Mouse (Mus musculus) cerebellum, adult 9-10 months (tissue): ENCODE results near the gene Enox2.
"Not testable (repeated sequence)": the region's sequence is repeated elsewhere in the genome, so short reads cannot be mapped to it uniquely, and the experiment has no call there.

Source experiments
- DNase-seq: peaks from one replicate; pipeline ENCODE4 v3.0.0; 2022

Gene Enox2

GRCm38 (mm10) chrX:49287700-49288563, at the start of gene Enox2:
TSS of gene Enox2 (minus strand) at chrX:49288259.
- peak; percentile 92 for DNase-seq

- peak; percentile 5 for DNase-seq
Measured at GRCm38 (mm10) chrX:49309496-49309895, 21.4 kb upstream of the Enox2 start.

DNA sequence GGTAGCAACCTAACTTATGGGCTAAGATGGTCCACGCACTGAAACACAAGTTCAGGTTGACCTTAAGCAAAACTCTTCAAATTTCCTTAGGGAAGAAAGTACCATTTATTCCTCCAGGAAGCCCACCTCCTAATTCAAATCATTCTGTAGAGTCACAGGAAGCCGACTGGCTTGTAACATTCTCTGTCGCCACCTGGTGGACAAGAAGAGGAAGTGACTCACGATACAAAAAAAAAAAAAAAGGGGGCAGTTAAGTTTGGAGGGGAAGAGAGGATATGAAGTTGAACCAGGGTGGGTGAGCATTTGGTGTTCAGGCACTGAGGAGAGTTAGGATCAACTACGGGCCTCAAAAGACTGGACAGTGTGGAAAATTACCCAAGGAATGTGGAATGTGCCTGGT, 18.6 kb upstream of the Enox2 start:
- no peak for DNase-seq

GRCm38 (mm10) chrX:49279918-49280586, 8.0 kb downstream of the Enox2 start:
- no peak for DNase-seq

DNA sequence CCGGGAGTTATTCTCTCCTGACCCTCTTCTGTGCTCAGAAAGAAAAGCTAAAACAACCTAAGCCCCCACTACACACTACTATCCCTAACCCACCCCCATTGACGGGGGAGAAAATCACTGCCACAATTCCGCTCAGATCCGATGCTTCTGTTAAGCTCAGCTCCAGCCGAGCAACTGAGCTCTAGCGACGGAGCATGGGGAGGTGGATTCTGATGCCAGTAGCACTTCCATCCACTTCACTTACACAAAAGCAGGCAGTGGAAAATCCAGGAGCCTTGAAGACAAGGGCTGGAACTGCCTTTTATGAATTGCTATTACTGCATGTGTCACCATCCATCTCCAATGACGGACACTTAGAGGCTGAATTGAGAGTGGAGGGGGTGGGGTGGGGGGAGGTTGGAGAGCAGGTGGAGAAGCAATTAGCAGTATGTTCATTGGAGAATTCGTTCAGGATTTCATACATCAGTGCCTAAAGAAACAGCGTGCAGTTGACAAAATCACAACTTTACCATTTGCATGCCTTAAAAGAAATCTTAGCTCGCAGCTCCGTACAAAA, 14.5 kb downstream of the Enox2 start:
- DNase-seq = peak; percentile 36

- DNase-seq = no peak
Measured at GRCm38 (mm10) chrX:49250816-49251215, 37.2 kb downstream of the Enox2 start.

- DNase-seq = no peak
Measured at GRCm38 (mm10) chrX:49225792-49226426, 62.1 kb downstream of the Enox2 start.

DNA sequence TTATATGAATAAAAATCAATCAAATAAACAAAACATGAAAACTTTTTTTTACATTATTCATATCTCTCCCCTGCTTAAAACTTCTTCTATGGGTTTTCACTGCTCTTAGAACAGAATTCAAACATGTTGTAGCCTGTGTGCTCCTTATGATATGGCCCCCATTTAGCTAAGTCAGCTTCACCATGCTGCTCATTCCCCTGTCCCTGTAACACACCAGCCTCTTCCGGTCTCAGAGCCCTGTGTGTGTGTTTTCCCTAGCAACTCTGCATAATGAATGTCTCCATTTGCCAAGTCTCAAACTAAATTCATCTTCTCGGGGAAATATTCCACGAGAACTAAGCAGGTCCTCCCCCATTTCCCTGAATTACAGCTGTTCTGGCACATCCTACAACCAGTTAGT, 71.6 kb downstream of the Enox2 start:
- no peak for DNase-seq

DNA sequence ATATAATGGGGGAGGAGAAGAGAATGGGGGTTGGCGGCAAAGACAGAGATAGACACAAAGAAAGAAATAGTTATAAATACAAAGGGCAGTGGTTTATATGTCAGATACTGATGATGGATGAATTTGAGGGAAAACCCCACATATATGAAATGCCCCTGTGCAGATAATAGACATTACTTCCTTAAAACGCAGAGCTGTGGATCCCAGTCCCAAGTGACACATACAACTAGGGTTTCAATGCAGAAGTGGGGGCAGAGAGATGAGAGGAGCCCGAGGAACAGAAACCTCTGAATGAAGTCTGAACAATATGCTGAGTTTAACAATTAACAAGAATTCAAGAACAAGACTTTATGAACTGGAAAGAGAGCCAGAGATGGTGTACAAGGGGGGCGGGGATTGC, 91.7 kb downstream of the Enox2 start:
- no peak for DNase-seq

- no peak for DNase-seq
Measured at GRCm38 (mm10) chrX:49181136-49181535, 106.9 kb downstream of the Enox2 start.

DNA sequence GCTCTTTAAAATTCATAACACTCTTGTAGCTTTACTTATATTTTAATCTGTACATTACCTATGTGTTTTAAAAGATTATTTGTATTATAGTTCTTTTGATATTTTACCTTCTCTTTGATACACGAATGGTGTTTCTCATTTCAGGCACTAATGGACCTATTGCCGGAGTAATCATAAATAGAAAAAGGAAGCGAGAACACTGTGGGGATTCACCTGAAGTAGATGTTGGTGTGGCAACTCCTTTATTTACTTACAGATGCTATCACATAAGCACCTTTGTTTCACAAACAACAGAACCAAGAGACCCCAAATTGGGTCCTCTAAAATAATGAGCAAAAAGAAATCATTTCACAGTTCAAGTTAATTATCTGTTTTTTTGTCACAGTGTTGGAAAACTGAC, 109.4 kb downstream of the Enox2 start:
- no peak for DNase-seq

DNA sequence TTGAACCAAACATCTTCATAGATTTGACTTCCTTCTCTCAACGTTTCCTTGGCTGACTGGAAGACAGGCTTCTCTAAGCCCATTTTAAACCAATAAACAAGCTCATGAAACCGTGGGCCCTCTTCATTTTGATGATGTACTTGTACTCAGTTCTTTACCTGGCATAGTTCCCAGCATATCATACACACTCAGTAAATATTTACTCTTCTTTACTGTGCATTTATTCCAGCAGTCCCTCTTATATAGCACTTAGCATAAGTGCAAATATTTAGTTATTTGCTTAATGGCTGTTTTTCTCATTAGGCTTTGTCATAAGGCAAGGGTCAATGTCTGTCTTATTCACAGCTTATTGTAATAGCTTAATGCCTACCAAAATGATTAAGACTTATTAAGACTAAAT, 133.8 kb downstream of the Enox2 start:
- no peak for DNase-seq

DNA sequence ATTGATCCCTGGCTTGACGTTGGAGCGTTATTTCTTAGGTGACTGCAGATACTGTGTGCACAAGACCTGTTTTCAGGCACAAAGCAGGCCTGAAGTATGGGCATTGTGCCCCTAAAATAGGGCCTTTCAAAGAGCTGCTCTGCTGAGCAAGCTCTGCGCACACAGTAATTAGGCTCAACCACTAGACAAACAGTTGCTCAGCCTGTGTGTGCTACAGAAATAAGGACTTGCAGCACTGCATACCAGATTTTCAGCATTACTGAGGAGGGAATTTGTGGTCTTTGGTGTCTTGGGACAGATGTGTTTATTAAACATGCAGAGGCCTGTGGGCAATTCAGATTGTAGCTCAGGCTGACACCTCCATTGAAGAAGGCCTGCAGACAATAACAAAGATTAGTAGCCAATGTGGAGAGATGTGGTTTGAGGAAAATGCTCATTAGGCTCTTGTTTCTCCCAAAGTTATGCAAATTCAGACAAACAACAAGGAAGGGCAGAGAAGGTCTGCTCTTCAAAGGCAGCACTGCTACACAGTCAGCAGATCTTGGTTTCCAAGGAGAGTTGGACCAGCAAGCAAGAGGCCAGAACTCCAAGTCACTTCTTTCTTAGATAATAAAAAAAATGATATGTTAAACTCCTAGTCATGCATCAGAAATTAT, 163.2 kb downstream of the Enox2 start:
- DNase-seq = no peak

- no peak for DNase-seq
Measured at GRCm38 (mm10) chrX:49116465-49116864, 171.6 kb downstream of the Enox2 start.

DNA sequence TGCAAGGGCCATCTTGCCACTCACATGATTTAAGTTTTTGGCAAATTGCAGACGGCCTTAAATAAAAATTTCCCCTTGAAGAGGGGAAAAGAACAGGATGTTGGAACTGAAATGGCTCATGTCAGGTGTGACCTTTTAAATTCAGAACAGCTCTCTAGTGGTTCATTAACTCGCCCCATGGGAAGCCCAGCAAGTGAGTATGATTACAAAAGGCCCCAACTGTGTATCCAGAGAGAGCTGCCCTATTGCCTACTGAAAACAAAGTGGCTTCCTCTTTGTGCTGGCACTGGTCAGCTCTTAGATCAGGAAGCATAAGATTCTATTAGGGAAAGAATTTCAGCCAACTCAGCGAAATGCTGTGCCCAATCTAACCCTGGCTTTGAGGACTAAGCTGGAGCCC, 175.6 kb downstream of the Enox2 start:
- DNase-seq = peak; percentile 28

DNA sequence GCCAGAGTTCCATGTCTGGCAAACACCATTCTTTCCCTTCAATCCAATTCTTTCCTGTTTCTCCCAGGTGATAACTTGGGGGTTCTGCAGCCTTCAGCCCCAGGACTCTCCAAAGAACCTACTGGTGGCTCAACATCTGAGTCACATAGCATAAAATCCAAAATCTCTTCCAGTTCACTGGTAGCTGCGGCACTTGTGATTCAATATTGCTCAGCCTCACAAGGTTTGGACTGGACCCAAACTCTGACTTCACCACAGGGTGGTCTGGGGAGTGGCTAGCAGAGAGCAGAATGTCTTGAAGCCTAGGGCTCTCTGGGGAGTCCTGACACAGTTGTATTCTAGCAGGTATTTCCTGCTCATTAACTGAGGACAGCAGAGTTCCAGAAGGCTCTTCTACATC, 187.5 kb downstream of the Enox2 start:
- not testable (repeated sequence) for DNase-seq

GRCm38 (mm10) chrX:49096249-49096648, 191.8 kb downstream of the Enox2 start:
- DNase-seq = no peak

DNA sequence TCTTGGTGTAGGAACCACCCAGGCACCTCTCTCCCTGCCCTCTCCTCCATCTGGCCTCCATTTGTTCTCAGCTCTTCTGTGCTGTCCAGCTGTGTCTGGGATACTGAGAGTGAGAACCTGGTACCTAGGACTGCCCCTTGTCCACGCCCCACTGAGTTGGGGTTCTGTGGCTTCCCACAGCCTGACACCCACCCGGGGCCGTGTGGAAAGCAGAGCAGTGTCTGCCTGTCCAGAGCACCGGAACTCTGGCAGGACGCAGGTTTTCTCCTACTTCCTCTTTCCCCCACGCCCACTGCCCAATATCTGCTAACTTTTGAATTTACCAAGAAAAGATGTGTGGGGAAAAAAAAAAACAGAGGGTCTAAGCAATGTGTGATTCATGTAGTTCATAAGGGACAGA, 213.0 kb downstream of the Enox2 start:
- DNase-seq = no peak

GRCm38 (mm10) chrX:49073563-49073962, 214.5 kb downstream of the Enox2 start:
- DNase-seq = no peak

DNA sequence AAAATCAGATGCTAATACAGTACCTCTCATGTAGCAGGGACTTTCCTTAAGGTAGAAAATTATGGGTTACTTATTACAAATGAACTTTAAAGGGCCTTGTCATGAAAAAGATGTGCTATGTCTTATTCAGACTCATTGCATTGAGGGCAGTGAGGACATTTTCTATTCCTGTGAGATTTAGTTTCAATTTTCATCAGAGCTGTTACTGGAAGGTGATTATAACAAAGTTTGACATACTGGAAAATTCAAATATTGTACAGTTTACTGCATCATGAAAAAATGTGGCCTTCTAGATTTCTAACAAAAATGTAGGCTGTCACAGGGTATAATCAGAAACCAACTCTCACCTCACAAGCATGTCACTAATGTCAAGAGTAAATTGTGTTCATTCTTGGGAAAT, 242.9 kb downstream of the Enox2 start:
- DNase-seq = no peak

DNA sequence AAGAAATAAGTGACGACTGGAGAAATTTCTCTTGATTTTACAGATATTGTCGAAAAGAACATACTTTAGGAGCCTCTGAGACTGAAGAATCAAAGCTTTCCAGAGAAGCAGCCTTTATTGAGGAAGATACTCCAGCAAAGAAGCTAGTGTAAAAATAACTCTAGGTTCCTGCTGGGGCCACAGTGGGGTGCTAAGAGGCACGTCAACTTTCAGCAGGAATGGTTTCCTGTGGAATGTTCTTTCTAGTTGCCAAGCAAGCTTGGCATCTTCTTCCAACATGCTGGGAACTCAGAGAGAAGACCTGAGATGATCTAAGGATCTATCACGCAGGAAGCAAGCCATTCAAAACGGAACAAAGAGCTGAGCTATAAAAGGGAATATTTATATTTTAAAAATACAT, 278.3 kb downstream of the Enox2 start:
- DNase-seq = peak; percentile 4

DNA sequence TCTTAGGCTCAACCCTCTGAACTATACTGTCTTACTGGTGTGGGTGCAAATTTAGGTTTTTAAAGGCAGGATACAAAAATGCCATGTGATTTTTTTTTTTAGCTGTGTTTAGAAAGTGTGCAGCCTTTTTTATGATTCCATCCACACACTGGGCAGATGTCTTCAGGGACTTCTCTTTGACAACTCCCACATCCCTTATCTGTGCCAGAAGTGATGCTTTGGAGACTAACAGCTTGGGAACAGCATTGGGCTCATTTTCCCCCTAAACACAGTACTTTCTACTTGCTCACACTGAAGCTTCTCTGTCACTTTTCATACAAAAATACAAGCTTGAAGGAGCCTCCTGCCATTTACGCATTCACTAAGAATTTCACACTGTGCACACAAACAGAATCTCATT, 282.4 kb downstream of the Enox2 start:
- no peak for DNase-seq

DNA sequence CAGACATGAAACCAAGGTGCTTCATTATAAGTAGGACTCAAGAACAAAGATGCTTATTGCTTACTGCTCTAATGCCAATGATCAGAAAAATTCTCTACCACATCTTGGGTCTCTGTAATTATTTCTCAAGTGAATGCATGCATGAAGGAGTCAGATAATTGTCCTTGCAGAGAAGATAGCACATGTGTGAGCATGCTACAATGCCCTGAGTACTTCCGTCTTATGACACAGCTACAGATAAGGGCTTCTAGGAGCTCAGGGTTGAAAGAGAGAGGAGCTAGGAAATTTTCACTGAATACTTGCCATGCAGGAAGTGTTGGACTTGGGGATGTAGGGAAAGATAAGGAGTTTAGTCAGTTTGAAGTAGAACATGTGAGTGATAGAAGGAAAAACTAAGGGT, 285.2 kb downstream of the Enox2 start:
- no peak for DNase-seq
